Mouse (Mus musculus) erythroblast, embryonic 14.5 days (primary cell): ENCODE measurements around the gene Lifr.

ENCODE experiments used
- GATA1 ChIP-seq: IDR thresholded peaks from 2 replicates; pipeline ENCODE4 v1.6.1; 2012; ENCODE audit warnings: low read length, inconsistent platforms, mixed read lengths
- TAL1 ChIP-seq: IDR thresholded peaks from 3 replicates; pipeline ENCODE4 v1.6.1; 2012; ENCODE audit warnings: low read length, inconsistent platforms, mixed read lengths

DNA sequence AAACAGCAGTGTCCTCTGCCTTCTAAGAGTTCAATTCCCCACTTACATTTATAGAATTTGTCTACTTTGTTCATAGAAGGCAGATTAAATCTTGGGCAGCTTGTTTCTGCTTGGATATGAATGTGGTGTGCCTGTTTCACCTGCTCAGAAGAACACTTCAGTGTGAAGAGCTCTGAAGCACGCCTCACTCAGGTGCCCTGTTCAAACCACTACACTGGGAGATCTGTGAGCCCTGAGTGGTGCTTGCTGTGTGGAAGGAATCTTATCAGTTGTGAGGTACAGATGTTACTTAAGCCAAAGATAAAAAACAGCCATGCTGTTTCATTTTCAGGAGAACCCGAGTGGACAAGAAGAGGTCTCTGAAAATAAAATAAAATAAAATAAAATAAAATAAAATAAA, 38.7 kb upstream of the Lifr start:
- no peak for TF ChIP-seq TAL1
- TF ChIP-seq GATA1, result no peak
